Mouse (Mus musculus) ES-E14 (cell line): Measurements from ENCODE around the gene Olfr577. TPM values are rescaled to one million over a fixed set of nuclear protein-coding genes. Genes with fewer than 3 reads are reported as not detected.

Experiments
- DNase-seq: peaks from one replicate; pipeline ENCODE4 v3.0.0-alpha.2; 2013; ENCODE audit warnings: low read depth, low spot score
- H3K27ac ChIP-seq: 2 replicates; pipeline ENCODE4 v1.5.1; 2012; ENCODE audit warnings: low read depth, mild to moderate bottlenecking, low read length, moderate library complexity, mixed read lengths; ENCODE audit not compliant: poor library complexity, insufficient read depth, severe bottlenecking
- H3K36me3 ChIP-seq: 2 replicates; pipeline ENCODE4 v1.6.1; 2012; ENCODE audit warnings: mild to moderate bottlenecking, low read length, moderate library complexity, mixed read lengths; ENCODE audit not compliant: control insufficient read depth, poor library complexity, insufficient read depth, severe bottlenecking
- H3K4me1 ChIP-seq, 2 experiments: fragments of 150-350 bp in 1 of 2; sonication (generic) in 1 of 2; 2 replicates each; pipeline ENCODE4 v1.6.1; 2012; ENCODE audit warnings: low read length in 2 of 2, mild to moderate bottlenecking in 1 of 2, mixed read lengths in 1 of 2; ENCODE audit not compliant: control insufficient read depth in 2 of 2, insufficient read depth in 2 of 2, poor library complexity in 1 of 2
- H3K4me3 ChIP-seq, 2 experiments: fragments of 150-350 bp in 1 of 2; sonication (generic) in 1 of 2; 2 replicates each; pipeline ENCODE4 v1.5.1; 2012; ENCODE audit warnings: low read length in 2 of 2, low read depth in 1 of 2, mild to moderate bottlenecking in 1 of 2, mixed read lengths in 1 of 2; ENCODE audit not compliant: insufficient read depth in 1 of 2, poor library complexity in 1 of 2, severe bottlenecking in 1 of 2
- H3K9ac ChIP-seq: 2 replicates; pipeline ENCODE4 v1.6.1; 2012; ENCODE audit warnings: low read depth, mild to moderate bottlenecking, low read length, mixed read lengths; ENCODE audit not compliant: poor library complexity, insufficient read depth, severe bottlenecking
- H3K9me3 ChIP-seq: fragments of 150-350 bp; sonication (generic); 2 replicates; pipeline ENCODE4 v1.6.1; 2012; ENCODE audit warnings: low read depth, mild to moderate bottlenecking, low read length; ENCODE audit not compliant: control insufficient read depth, insufficient read depth
- HCFC1 ChIP-seq: IDR thresholded peaks from 2 replicates; pipeline ENCODE4 v1.6.1; 2012; ENCODE audit warnings: low read length, inconsistent platforms, borderline replicate concordance; ENCODE audit not compliant: insufficient read depth
- MAFK ChIP-seq: IDR thresholded peaks from 2 replicates; pipeline ENCODE4 v1.6.1; 2014; ENCODE audit warnings: mild to moderate bottlenecking, low read depth, low read length, inconsistent platforms; ENCODE audit not compliant: insufficient read depth
- ZC3H11A ChIP-seq: IDR thresholded peaks from 2 replicates; pipeline ENCODE4 v1.6.1; 2012; ENCODE audit warnings: low read depth, mild to moderate bottlenecking, inconsistent platforms, low read length, borderline replicate concordance
- ZNF384 ChIP-seq: IDR thresholded peaks from 2 replicates; pipeline ENCODE4 v1.6.1; 2012; ENCODE audit warnings: low read depth, low read length, inconsistent platforms
- in situ Hi-C, 2 experiments: fragments of 600-800 bp; cut with MboI; formaldehyde crosslinking; loops; one replicate each; pipeline ENCODE4 v1.15.1; 2025; ENCODE audit warnings: low sequenced_read_pairs in 2 of 2, inconsistent platforms in 1 of 2; ENCODE audit not compliant: unreplicated experiment in 2 of 2
- total RNA-seq: library from RNA; depleted of rRNA; stranded (reverse); fragments of 300-350 nt; gene quantifications from 2 replicates; pipeline ENCODE4 v1.2.3, GENCODE M21; 2012; rRNA removed

Gene Olfr577
- total RNA-seq, 1 experiment = not detected

- Histone ChIP-seq H3K4me1 (no peaks in the 10 kb centered on the region), H3K9me3 (no peaks in the 10 kb centered on the region), H3K9ac (no peak overlapping the region), H3K36me3 (no peaks in the 10 kb centered on the region), H3K27ac (no peak overlapping the region), H3K4me3 (no peak overlapping the region)
- TF ChIP-seq MAFK = no peak
- no peak for TF ChIP-seq HCFC1
- in situ Hi-C loops = no loop called here
- no peak for DNase-seq
Observed at GRCm38 (mm10) chr7:102927105-102927504, 48.6 kb downstream of the Olfr577 start.

GRCm38 (mm10) chr7:102924109-102924508 lies 51.6 kb downstream of the Olfr577 start, which contains the start of gene Olfr572:
Gene Olfr572, plus strand, starts transcription at chr7:102924409.
- H3K27ac ChIP-seq = no peak within 1 kb of the TSS
- DNase-seq = no peak
- no peak within 1 kb of the TSS for H3K9ac ChIP-seq
- no peaks in the 10 kb centered on the region for H3K4me1 ChIP-seq
- in situ Hi-C loops = loop anchor here in 1 of 2 experiments (25.0 kb wide), 1 partner anchor 412 kb away; no protein-coding TSS in a partner anchor
- no peak within 1 kb of the TSS for H3K4me3 ChIP-seq
- no peak for TF ChIP-seq MAFK
- no peak for TF ChIP-seq ZC3H11A
- TF ChIP-seq HCFC1 = no peak
- no peak for TF ChIP-seq ZNF384
- no peaks in the 10 kb centered on the region for H3K9me3 ChIP-seq
- no peaks in the 10 kb centered on the region for H3K36me3 ChIP-seq

Other genes starting within 250 kb of the Olfr577 start
- not detected in 2 replicates for gene Olfr559, start 248.5 kb downstream of the Olfr577 start, total RNA-seq
- not detected in 2 replicates for gene Olfr560, start 216.6 kb downstream of the Olfr577 start, total RNA-seq
- gene Olfr78, start 216.5 kb downstream of the Olfr577 start, total RNA-seq = not detected in 2 replicates
- gene Olfr561, start 204.7 kb downstream of the Olfr577 start, total RNA-seq = not detected in 2 replicates
- not detected in 2 replicates for gene Olfr564, start 172.5 kb downstream of the Olfr577 start, total RNA-seq
- not detected in 2 replicates for gene Olfr566, start 117.2 kb downstream of the Olfr577 start, total RNA-seq
- not detected in 2 replicates for gene Olfr568, start 98.8 kb downstream of the Olfr577 start, total RNA-seq
- gene Olfr569, start 85.1 kb downstream of the Olfr577 start, total RNA-seq = not detected in 2 replicates
- gene Olfr570, start 81.4 kb downstream of the Olfr577 start, total RNA-seq = not detected in 2 replicates
- gene Olfr571, start 58.4 kb downstream of the Olfr577 start, total RNA-seq = not detected in 2 replicates
- not detected in 2 replicates for gene Olfr572, start 51.5 kb downstream of the Olfr577 start, total RNA-seq
- not detected in 2 replicates for gene Olfr573-ps1, start 33.4 kb downstream of the Olfr577 start, total RNA-seq
- not detected in 2 replicates for gene Olfr574, start 27.5 kb downstream of the Olfr577 start, total RNA-seq
- gene Olfr575, start 17.2 kb downstream of the Olfr577 start, total RNA-seq = not detected in 2 replicates
- not detected in 2 replicates for gene Olfr576, start 13.3 kb downstream of the Olfr577 start, total RNA-seq
- not detected in 2 replicates for gene Olfr578, start 13.4 kb upstream of the Olfr577 start, total RNA-seq
- not detected in 2 replicates for gene Olfr582, start 62.1 kb upstream of the Olfr577 start, total RNA-seq
- not detected in 2 replicates for gene Olfr583, start 75.4 kb upstream of the Olfr577 start, total RNA-seq
- gene Olfr584, start 105.9 kb upstream of the Olfr577 start, total RNA-seq = not detected in 2 replicates
- gene Olfr585, start 121.8 kb upstream of the Olfr577 start, total RNA-seq = not detected in 2 replicates
- gene Olfr586, start 149.7 kb upstream of the Olfr577 start, total RNA-seq = not detected in 2 replicates
- gene Olfr588-ps1, start 164.9 kb upstream of the Olfr577 start, total RNA-seq = not detected in 2 replicates
- not detected in 2 replicates for gene Olfr589, start 180.4 kb upstream of the Olfr577 start, total RNA-seq
- not detected in 2 replicates for gene Olfr591, start 202.4 kb upstream of the Olfr577 start, total RNA-seq
- not detected in 2 replicates for gene Olfr592, start 208.9 kb upstream of the Olfr577 start, total RNA-seq
- not detected in 2 replicates for gene Olfr593, start 235.9 kb upstream of the Olfr577 start, total RNA-seq
- gene Olfr594, start 241.1 kb upstream of the Olfr577 start, total RNA-seq = not detected in 2 replicates